8 mouse cellular contexts compared by ENCODE assay signal in genomic region chr2:166945456-166945855, GRCm38 (mm10). TPM values are rescaled to one million over a fixed set of nuclear protein-coding genes. Genes with fewer than 3 reads are reported as not detected.
DNase-seq lines count a peak whose midpoint lies in the region; ATAC-seq and TF ChIP-seq lines count a peak whose summit lies in the region.

No protein-coding gene starts in this region.

- TF ChIP-seq POLR2A in embryonic fibroblast, embryonic 13.5 days (IDR thresholded peaks at IDR 0.05; ENCODE audit: low read depth, low read length) = no peak

- DNase-seq in left cerebral cortex, adult 2 months (ENCODE audit: extremely low spot score in 1 of 2, low spot score in 2 of 2) = no peak
- no peak for DNase-seq in left cerebral cortex, adult 8-10 months (ENCODE audit: low spot score in 2 of 2)
- DNase-seq in NIH3T3 (ENCODE audit: low read depth) = peak; percentile 63
- DNase-seq in T-cell, adult 2 months (ENCODE audit: low spot score) = no peak
- DNase-seq in spleen, postnatal 14 days (ENCODE audit: low spot score in 2 of 2) = no peak

- no peaks in the 10 kb centered on the region for H3K4me1 ChIP-seq in embryonic fibroblast, embryonic 13.5 days (ENCODE audit: control insufficient read depth, insufficient read depth, low read length)

- H3K4me3 ChIP-seq in left cerebral cortex, adult 2 months = no peak overlapping the region
- no peak overlapping the region for H3K4me3 ChIP-seq in embryonic fibroblast, embryonic 13.5 days (ENCODE audit: insufficient read depth, low read length)

- TF ChIP-seq CTCF in left cerebral cortex, adult 2 months (IDR thresholded peaks at IDR 0.05) = peak; percentile 42
- TF ChIP-seq CTCF in embryonic fibroblast, embryonic 13.5 days (IDR thresholded peaks at IDR 0.05; ENCODE audit: borderline replicate concordance, insufficient read depth, low read length) = 0 out of 2 replicates have a peak, but pooled peaks have one; percentile 15

- no peak overlapping the region for H3K27ac ChIP-seq in left cerebral cortex, adult 2 months
- no peak overlapping the region for H3K27ac ChIP-seq in embryonic fibroblast, embryonic 13.5 days (ENCODE audit: insufficient read depth, low read length)

- intact Hi-C loops in left cerebral cortex, adult 2 months (cut with DNase I) = no loop called here

- peak; percentile 49 for ATAC-seq in megakaryocyte-erythroid progenitor cell, adult 5-6 weeks (replicated peaks; ENCODE audit: low FRiP score, low TSS enrichment, poor library complexity, severe bottlenecking)
- no peak for ATAC-seq in granulocyte monocyte progenitor cell, adult 5-6 weeks (replicated peaks; ENCODE audit: poor library complexity, severe bottlenecking)

RNA-seq across cellular contexts. Expression of gene Cse1l, which starts 39.6 kb away (rescaled TPM):
- 10 to 100 TPM; 52.2 to 60.6 TPM for total RNA-seq in left cerebral cortex, adult 2 months (2021)
- total RNA-seq in left cerebral cortex, adult 8-10 months (2022) = 10 to 100 TPM; 55.4 to 61.0 (median 58.1) TPM
- polyA plus RNA-seq in embryonic fibroblast, embryonic 13.5 days (2011; ENCODE audit: insufficient read length, low read depth, missing spikeins) = 118 and 130 TPM in 2 replicates
- 137 and 147 TPM in 2 replicates for total RNA-seq in megakaryocyte-erythroid progenitor cell, adult 5-6 weeks (2014; fragmentation: Nextera tagmentation)
- 146 and 222 TPM in 2 replicates for total RNA-seq in megakaryocyte-erythroid progenitor cell, adult 5-6 weeks (2017)
- 107 and 128 TPM in 2 replicates for total RNA-seq in granulocyte monocyte progenitor cell, adult 5-6 weeks (2014; fragmentation: Nextera tagmentation)
- total RNA-seq in granulocyte monocyte progenitor cell, adult 5-6 weeks (2017) = 156 and 159 TPM in 2 replicates

RNA-seq across cellular contexts. Expression of gene Stau1, which starts 50.6 kb away (rescaled TPM):
- 10 to 100 TPM; 73.3 to 77.4 TPM for total RNA-seq in left cerebral cortex, adult 2 months (2021)
- 10 to 100 TPM; 62.6 to 66.0 (median 63.3) TPM for total RNA-seq in left cerebral cortex, adult 8-10 months (2022)
- 72.5 and 74.9 TPM in 2 replicates for polyA plus RNA-seq in embryonic fibroblast, embryonic 13.5 days (2011; ENCODE audit: insufficient read length, low read depth, missing spikeins)
- 51.3 and 62.6 TPM in 2 replicates for total RNA-seq in megakaryocyte-erythroid progenitor cell, adult 5-6 weeks (2014; fragmentation: Nextera tagmentation)
- total RNA-seq in megakaryocyte-erythroid progenitor cell, adult 5-6 weeks (2017) = 42.5 and 48.4 TPM in 2 replicates
- total RNA-seq in granulocyte monocyte progenitor cell, adult 5-6 weeks (2014; fragmentation: Nextera tagmentation) = 46.7 and 50.7 TPM in 2 replicates
- 25.4 and 34.3 TPM in 2 replicates for total RNA-seq in granulocyte monocyte progenitor cell, adult 5-6 weeks (2017)
